Mouse (Mus musculus): ENCODE data around the gene Tmem247. TPM values are rescaled to one million over a fixed set of nuclear protein-coding genes. Genes with fewer than 3 reads are reported as not detected.

Tmem247 gene
- not detected for polyA plus RNA-seq (2017; shearing (Covaris generic))

GRCm38 (mm10) chr17:86917048-86917447 lies at the start of gene Tmem247:
TSS of gene Tmem247 (plus strand) at chr17:86917348.

DNA sequence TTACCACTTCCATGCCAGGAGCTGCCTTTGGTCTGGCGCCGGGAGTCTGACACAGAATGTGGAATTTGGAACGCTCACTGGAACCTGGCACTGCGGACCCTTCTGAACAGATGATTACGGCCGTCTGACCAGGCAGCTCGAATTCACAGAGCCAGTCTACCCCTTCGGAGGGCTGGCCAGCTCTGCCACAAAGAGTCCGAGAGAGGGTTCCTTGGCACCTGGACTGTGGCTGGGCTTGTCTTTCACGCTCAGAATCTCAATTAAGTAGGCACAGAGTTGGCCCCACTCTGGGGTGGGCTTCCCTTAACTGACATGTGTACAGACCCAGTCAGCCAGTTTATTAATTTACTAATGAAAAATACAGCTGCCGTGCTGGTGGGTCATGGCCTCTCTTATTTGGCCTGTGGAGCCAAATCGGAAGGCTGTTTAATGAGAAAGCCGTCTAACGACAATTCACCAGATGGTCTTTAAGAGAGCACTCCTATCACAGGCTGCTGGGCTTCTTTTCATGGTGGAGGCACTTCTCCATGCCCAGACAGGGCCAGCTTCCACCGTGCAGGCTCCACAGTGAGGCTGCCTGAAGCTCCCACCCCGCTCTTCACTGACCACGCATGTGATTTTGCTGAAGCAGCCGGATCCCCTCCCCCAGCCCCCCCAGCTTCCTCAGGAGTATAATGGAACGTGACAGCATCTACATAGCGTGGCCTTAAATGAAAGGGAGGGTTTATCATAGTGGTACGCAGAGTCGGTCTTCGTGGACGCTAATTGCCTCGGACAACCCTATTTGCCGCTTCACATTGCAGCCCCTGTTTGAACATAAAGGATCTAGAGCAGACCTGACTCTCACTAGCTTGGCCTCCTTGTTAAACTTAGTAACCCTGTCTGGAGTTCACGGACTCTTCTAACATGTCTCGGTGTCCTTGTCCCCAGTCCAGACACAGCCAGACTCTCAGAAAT lies 31.0 kb downstream of the Tmem247 start, which contains the start of gene Atp6v1e2:
Atp6v1e2 (minus strand) TSS at position 58 of the 957 bp plus-strand sequence.

GRCm38 (mm10) chr17:86962894-86963585 lies 45.9 kb downstream of the Tmem247 start, which contains the start of gene Rhoq:
TSS of gene Rhoq (plus strand) at chr17:86963082.

Other genes with a start within 250 kb of the Tmem247 start
- 0.54 TPM for gene Epas1, start 163.6 kb upstream of the Tmem247 start, polyA plus RNA-seq (2017; shearing (Covaris generic))
- gene Atp6v1e2, start 30.5 kb downstream of the Tmem247 start, polyA plus RNA-seq (2017; shearing (Covaris generic)): not detected
- gene Rhoq, start 45.7 kb downstream of the Tmem247 start, polyA plus RNA-seq (2017; shearing (Covaris generic)): 3.3 TPM
- gene Pigf, start 108.1 kb downstream of the Tmem247 start, polyA plus RNA-seq (2017; shearing (Covaris generic)): 25.7 TPM
- gene Cript, start 108.2 kb downstream of the Tmem247 start, polyA plus RNA-seq (2017; shearing (Covaris generic)): 126 TPM
- gene Socs5, start 190.3 kb downstream of the Tmem247 start, polyA plus RNA-seq (2017; shearing (Covaris generic)): 6.1 TPM